Mouse (Mus musculus) layer of hippocampus, postnatal 10 days (tissue): ENCODE data around the gene Eif3c. TPM values are rescaled to one million over a fixed set of nuclear protein-coding genes. Genes with fewer than 3 reads are reported as not detected.
A peak's percentile ranks its signal among the peaks of the same experiment; 100 is the strongest.

Experiments
- DNase-seq, 2 experiments: peaks; one replicate each; pipeline ENCODE4 v3.0.0; 2021; ENCODE audit warnings: low spot score in 2 of 2
- total RNA-seq, 2 experiments: library from RNA; stranded (reverse); gene quantifications; 2 replicates each; pipeline ENCODE4 v1.2.3; 2021

Gene Eif3c
- total RNA-seq, 2 experiments from 2014 or later: 199 to 200 TPM

DNA sequence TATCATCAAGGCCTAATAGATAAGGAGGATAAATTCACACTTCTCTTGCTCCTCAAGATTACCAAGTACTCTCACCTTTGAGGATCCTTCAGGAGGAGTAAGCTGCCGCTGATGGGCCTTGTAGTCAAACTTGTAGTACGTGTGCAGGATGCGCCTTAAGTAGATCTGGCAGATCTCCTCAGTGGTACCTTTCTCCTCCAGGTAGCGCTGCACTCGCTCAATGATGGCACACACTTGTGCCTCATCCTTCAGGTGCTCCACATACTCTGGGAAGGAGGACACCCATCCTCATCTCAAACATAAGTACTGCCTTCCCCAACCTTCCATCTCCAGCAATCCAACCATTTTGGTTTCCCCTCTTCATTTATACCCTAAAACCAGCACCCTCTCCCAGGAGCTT lies 9.6 kb downstream of the Eif3c start:
- DNase-seq: no peak

DNA sequence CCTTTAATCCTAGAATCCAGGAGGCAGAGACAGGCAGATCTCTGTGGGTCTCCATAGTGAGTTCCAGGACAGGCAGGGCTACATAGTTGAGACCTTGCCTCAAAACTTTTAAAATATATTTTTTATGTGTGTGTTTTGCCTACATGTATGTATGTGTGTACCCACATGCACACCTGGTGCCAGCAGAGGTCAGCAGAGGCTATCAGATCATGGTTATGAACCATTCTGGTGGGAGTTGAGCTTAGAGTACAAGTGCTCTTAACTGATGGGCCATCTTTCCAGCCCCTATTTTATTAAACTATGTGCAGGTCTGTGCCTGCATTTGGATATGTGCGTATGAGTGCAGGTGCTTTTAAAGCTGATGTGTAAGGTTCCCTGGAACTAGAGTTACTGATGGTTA lies 11.4 kb downstream of the Eif3c start:
- no peak for DNase-seq

DNA sequence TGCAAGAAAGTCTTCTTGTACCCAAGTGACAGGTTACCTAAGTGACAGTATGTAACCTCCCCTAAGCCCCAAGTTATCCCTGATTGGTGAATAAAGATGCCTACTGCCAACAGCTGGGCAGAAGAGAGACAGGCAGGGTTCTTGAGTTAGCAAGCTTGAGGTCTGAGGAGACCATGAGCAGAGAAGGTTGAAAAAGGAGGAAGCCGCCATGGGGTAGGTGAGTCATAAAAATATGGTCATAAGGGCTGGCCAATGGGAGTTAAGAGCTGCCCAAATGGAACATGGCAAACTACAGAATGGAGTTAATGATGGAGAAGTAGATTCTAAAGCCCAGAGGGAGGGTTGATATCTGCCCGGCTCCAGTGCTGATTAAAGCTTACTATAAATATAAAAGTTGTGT lies 20.6 kb downstream of the Eif3c start:
- no peak for DNase-seq

DNA sequence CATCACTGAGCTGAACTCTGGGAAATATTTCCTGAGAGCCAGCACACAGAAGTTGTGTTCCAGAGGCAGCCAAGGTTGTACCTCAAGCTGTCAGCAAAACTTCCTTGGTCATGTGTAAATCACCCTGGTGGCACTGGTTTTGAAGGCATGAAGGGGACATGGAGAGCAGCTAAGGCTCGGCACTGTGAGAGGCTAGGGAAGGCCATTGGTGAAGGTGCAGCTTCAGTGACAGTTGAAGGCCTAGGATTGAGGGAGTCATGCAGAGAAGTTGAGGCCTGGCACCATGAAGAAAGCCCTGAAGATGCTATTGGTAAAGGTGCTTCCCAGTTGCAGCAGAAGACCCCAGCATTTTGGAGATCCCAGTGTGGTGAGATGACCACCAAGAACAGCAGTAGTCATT lies 24.6 kb downstream of the Eif3c start:
- no peak for DNase-seq

DNA sequence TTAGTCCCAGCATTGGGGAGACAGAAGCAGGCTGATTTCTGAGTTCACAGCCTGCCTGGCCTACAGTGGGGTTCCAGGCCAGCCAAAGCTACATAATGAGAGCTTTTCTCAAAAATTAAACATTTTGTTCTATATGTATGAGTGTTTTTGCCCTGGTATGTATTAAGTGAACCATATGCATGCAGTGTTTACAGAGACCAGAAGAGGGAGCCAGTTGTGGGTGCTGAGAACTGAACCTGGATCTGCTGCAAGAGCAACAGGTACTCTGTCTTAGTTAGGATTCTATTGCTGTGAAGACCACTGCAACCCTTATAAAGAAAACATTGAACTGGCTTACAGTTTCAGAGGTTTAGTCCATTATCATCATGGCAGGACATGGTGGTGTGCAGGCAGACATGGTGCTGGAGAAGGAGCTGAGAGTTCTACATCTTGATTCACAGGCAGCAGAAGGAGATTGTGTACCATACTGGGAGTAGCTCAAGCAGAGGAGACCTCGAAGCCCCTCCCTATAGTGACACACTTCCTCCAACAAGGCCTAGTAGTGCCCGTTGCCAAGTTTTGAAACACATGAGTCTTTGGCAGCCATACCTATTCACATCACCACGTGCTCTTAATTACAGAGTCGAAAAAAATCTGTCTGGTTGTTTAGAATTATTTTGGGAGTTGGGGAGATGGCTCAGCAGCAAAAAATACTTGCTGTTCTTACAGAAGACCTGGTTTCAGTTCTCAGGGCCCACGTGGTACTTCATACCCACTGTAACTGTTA lies 28.2 kb downstream of the Eif3c start:
- no peak for DNase-seq

DNA sequence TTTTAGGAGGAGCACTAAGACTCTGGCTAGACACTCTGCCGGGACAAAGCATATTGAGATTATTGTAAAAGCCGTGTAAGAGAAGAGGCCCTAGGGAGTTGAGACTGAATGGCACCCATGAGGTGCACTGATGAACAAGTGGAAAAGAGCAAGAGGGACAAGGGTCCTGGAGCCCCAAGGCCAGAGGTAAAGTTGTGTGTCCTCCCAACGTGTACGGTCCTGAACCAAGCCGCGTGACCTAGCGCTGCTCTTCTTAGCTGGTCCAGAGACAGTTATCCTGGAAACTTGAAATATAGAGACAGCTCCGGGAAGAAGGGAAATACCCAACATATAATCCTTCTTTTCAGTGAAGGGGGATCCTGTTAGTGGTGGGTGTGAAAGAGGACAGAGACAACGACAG lies 29.7 kb downstream of the Eif3c start:
- DNase-seq: no peak

DNA sequence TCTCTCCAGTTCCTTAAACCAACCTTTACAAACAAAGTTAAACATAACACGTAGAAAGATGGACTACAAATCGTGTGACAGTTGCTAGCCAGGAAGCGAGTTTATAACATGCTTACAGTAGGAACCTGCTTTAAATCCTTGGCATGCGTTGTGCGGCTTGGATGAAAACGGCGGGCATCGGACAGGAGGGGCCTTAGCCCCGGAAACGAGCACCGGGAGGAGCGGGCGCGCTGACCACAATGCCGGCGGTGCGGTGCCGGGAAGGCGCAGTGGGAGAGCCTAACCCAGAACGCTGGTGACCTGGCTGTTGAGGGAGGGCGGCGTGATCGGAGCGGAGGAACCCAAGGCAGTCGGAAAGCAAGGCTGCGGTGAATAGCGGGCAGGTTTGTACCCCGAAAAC lies 30.4 kb downstream of the Eif3c start:
- DNase-seq: no peak

DNA sequence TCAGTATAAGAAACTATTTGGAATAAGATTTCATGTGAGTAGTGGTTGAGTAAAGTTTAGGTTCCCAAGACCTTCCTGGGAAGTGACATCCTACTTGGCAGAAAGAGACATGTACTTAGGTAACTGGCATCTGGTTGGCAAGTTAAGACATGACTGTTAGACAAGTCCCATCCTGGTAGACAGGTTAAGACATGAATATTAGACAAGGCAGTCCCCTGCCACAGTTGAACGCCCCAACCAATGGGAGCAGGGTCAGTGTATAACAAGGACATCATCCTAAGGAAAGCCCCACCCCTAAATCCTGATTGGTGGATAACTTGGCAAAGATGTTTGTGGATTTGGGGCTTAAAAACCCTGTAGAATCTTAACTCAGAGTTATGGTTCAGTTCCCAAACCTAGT lies 32.8 kb downstream of the Eif3c start:
- DNase-seq: no peak

DNA sequence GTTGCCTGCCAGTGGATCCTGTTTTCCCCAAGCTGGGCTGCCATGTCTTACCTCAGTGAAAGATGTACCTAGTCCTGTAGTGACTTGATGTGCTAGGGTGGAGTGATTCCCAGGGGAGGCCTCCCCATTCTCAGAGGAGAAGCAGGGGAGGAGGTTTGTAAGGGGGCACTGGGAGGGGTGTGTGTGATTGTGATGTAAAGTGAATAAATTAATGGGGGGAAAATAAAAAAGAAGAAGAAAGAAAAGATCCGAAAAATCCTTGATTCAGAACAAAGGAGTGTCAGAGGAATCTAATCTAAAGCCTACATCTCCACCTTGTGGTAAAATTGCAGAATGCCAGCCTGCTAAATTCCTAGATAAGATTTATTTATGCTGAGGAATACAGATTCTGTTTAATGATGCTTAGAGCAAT lies 38.0 kb downstream of the Eif3c start:
- DNase-seq: peak; percentile 34 to 42

DNA sequence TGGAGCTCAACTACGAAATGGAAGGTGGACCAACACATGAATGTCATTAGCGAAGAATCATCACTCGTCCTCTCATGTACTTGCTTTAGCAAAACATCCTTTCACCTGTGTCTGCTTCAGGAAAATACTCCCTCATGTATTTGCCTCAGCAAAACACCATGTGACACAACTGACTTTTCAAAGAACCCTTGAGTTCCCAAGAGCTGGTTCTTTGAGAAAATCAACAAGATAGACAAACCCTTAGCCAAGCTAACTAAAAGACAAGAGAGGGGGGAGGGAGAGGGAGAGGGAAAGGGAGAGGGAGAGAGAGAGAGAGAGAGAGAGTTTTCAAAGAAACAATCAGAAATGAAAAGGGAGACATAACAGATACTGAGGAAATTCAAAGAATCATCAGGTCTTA lies 42.9 kb downstream of the Eif3c start:
- DNase-seq: no peak

DNA sequence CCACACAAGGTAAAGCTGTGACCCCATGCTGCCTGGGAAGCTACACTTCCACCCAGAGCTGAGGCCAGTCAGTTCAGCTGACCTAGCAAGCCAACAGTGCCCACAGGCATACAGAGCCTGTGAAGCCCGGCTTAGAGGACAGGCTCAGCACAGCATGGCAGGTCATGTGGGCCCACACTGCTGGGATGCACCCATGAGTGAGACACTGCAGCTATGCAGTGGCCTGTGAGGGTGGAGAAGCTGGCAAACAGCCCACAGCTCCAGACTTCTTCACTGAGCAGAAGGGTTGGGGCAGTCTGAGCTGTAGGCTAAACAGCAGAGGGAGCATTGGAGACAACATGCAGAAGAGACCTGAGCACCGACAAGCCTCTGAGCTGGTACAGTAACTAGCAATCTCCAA lies 46.7 kb downstream of the Eif3c start:
- DNase-seq: peak; percentile 31 to 48

DNA sequence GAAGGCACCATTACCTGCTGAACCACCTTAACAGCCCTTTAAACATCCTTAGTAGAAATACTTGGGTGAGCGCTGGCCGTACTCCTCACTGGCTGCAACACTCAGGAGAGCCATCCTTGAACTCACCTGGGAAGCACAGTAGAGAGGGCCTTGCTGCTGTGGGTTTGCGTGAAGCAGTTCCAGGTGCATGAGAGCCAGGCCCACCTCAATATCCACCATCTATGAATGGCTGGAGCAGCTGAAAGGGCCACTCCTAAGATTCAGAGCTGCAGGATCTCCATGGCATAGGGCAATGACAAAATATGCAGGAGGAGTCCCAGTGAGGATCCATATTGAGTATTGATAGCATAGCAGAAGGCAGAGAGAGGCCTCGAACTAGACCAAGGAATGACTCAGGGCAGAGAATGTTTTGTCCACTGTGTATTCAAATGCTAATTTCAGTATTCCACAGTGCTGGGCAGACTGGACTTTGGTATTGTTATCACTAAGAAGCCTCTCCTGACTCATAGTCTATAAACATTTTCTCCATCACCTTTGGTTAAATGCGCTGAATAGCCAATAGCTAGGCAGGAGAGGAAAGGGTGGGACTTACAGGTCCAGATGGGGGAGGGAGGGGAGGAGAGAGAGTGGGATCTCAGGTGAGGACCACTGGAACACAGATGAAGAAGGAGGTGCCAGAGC lies 47.8 kb downstream of the Eif3c start:
- no peak for DNase-seq

DNA sequence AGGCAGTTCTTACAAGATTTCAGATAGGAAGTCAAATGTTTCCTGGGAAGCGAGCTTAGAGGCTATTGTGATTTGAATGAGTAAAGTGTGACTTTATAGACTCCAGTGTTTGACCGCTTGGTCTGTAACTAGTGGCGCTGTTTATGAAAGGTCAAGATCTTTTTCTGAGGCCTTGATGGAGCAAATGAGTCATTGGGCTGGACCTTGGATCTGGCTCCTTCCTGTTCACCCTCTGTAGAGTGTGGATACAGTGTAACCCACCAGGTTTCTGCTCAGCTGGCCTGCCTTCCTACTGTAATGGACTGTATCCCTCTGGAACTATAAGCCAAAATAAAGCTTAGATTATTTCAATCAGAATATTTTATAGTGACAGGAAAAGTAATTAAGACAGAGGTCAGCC lies 54.9 kb downstream of the Eif3c start:
- DNase-seq: no peak

DNA sequence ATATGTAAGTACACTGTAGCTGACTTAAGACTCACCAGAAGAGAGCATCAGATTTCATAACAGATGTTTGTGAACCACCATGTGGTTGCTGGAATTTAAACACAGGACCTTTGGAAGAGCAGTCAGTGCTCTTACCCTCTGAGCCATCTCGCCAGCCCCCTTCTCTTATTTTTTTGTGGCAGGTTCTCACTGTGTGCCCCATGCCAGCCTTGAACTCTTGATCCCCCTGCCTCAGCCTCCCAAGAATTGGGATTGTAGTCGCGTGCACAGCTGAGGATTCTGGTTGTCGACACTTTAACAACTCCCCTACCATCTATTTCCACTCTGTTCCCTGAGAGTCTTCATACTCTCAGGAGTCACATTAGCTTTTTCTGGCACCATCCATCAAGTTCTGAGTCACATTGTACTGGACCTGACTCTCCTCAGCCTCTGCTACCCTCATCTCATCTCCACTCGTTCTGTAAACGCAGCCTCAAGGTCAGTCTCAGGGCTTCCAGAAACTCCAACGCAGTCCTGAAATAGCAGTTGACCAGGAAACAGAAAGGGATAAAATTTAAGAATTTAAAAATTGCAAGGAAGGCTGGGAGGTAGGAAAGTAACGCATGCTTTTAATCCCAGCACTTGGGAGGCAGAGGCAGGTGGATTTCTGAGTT lies 59.0 kb downstream of the Eif3c start:
- DNase-seq: no peak

DNA sequence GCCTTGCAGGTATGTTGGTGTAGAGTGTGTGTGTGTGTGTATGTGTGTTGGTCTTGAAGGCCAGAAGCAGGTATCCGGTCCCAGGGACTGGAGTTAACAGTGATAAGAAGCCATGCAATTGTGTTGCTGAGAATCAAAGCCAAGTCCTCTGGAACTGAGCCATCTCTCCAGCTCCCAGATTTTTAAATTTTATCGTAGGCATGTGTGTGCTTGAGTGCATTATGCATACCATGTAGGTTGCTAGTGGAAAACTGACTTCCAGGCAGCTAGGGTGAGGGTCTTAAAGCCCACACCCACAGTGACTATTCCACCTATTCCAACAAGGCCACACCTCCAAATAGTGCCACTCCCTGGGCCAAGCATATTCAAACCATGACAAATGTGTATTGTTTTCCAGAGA lies 61.3 kb downstream of the Eif3c start:
- no peak for DNase-seq

DNA sequence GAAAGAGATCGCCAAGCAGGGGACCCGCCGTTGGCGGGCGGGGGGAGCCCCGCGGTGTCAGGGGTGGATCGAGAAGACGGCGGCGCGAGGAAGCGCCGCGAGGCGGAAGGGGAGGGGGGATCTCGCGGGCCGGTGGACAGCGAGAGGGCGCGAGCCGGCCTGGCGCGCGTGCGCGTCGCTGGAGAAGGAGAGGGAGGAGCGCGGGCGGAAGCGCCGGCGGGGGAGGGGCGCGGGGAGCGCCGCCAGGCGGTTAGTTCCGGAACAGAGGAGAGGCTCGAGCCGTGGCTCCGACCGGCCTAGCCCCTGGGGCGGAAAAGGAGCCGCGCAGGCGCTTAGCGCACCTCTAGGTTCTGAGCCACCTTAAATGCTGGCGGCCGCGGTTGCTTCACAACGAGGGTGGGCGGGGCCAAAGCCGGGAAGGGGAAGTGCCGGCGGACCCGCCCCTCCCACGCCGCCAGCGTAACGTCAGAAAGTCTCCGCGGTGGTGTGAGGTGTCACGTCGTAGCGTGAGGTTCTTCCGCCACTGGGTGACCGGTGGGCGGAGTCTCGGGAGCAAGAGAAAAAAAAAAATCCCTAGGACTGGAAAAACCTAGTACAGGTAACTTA lies 62.8 kb downstream of the Eif3c start, which contains the start of gene Atxn2l:
Gene Atxn2l (minus strand): TSS at position 165 of the 606 bp plus-strand sequence.
- peak; percentile 98 to 99 for DNase-seq

DNA sequence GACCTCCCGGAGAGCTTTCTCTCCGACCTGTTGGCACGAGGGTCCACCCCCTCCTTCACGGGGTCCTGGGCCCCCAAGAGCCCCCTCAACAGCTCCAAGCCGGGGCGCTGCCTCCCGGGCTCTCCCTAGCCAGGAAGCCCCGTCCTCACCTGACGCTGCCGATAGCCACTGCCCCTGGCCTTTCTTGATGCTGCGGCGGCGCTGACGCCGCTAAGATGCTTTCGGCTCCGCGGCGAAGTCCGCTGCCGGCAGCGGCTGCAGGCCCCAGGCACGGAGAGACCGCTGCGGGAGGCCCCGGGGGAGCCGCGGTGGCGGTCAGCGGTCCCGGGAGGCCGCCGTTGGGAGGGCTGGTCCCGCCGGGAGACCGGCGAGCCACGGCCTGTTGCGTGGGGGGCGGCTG lies 63.5 kb downstream of the Eif3c start:
- no peak for DNase-seq

DNA sequence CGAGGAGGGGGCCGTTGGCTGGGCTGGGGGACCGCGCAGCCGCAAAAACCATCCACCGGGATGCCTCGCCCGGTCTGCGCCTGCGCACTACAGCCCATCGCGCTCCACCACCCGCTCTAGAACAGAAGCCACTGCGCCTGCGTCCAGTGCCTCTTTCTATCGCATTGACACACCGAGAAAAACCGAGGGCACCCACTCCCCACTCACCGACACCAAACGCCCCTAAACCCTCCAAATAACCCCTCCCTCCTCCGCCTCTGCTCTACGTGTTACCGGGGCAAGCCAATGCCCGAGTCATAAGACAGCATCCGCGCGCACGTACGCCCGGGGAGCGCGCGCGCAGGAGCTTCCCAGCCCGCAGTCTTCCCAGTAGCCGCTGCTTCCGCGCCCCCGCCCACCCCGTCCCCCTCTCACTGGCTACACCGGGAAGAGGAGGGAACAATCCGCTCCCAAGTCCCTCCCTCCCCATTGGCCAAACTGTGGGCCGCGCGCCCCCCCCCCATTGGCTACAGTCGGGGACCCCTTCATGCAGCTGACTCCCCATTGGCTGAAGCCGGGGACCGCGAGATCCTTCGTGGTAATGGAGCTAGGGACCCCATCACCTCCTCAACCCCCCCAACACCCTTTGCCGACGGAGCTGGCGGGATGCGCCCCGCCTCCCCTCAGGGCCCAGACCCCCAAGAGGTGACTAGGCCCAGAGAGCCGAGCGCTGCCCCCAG lies 64.0 kb downstream of the Eif3c start:
- DNase-seq: peak; percentile 93 to 96

DNA sequence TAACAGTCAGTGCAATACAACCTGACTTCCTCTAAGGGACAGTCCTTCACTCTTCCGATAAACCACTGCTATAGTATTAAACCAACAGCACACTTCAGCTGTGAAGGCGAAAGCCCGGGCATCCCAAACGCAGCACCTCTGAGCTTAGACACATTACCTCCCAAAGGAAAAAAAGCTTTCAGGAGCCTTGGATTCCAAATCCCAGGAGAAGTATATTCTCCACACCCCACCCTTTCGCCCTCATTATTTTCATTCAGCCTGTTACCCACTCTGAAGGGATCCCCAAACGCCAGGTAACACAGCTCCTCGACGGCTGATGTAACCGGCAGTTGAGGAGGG lies 64.6 kb downstream of the Eif3c start:
- no peak for DNase-seq

DNA sequence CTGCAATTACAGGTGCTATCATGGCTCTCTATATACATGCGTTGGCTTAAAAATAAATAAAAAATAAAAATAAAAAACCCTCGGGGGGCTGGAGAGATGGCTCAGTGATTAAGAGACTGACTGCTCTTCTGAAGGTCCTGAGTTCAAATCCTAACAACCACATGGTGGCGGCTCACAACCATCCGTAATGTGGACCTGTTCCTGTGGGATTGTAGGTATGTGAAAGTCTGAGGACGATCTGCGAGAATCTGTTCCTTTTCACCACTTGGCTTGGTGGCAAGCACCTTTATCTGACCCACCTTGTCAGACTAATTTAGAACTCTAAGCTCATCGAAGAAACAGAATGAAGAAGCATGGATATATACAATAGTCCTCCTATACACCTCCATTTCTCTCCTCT lies 66.8 kb downstream of the Eif3c start:
- DNase-seq: no peak

DNA sequence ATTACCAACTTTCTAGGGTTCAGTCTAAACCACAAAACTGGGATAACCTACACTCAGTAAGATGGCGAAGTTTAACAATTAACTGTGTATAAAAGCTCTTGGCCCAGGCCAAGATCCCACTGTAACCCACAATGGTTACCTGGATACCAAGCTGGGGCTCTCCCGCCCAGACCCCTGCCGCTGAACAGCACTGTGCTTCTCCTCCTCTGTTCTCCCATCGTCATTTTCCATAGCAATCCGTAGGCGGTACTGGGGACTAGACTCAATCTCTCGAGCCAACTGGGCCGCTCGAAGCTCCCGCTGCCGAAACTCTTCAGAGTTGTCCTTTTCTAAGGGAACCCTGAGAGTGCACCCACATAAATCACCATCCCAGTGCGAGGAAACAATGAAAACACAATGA lies 68.2 kb downstream of the Eif3c start:
- no peak for DNase-seq
